In the genomic region with DNA sequence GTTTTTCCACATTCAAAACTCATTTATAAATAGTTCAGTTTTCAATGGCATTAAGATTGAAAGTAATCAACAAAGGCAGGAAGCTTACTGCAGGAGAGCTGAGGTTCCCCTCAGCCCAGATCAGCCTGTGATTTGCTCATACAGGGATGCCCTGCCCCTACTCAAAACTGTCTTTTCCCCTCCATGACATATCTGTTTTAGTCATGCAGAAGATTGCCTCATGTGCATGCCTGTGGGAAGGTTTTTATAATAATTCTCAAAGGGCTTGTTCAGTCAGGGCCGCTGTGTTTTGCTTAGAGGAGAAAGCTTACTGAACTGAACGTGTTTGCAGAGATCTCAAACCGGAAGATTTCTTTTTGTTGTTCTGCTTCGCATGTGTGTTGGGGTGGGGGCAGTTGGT, we compare ENCODE assay signal across 25 mouse cellular contexts. TPM values are rescaled to one million over a fixed set of nuclear protein-coding genes. Genes with fewer than 3 reads are reported as not detected.
DNase-seq lines count a peak whose midpoint lies in the region; ATAC-seq and TF ChIP-seq lines count a peak whose summit lies in the region.
"Had no signal": no experiment of that assay in that cellular context is flagged by ENCODE, and none has a peak within 500 bp of the region (broad histone marks: within the 10 kb centered on the region; RNA-seq: fewer than 3 reads in every experiment).

No protein-coding gene starts in this region.

- H3K4me1 ChIP-seq in kidney, embryonic 14.5 days (ENCODE audit: control insufficient read depth, insufficient read depth, low read length): no peaks in the 10 kb centered on the region
- H3K4me1 ChIP-seq: embryonic facial prominence, embryonic 13.5 days; hindbrain, embryonic 15.5 days had no signal

- no peak for TF ChIP-seq CTCF in gastrocnemius, adult 2 months (IDR thresholded peaks at IDR 0.05)

- intact Hi-C loops in gastrocnemius, adult 2 months (cut with DNase I): no loop called here
- intact Hi-C loops in gastrocnemius, postnatal 14 days (cut with DNase I; ENCODE audit: low total_unique reads): no loop called here
- intact Hi-C loops in left cerebral cortex, postnatal 25 days (cut with DNase I): no loop called here

- H3K4me2 ChIP-seq in kidney, embryonic 14.5 days (replicated peaks; ENCODE audit: low read depth, low read length): no peak overlapping the region
- H3K4me2 ChIP-seq: embryonic facial prominence, embryonic 13.5 days; heart, embryonic 12.5 days; hindbrain, embryonic 15.5 days had no signal

- WGBS in kidney, embryonic 14.5 days: 79% methylated on average over 4 of the region's 4 CpGs

- H3K4me3 ChIP-seq in gastrocnemius, adult 2 months: peak overlapping the region; percentile 26; the same call in 1 of the 2 replicates
- no peak overlapping the region for H3K4me3 ChIP-seq in kidney, embryonic 14.5 days (ENCODE audit: low read length)
- H3K4me3 ChIP-seq: embryonic facial prominence, embryonic 13.5 days; forebrain, embryonic 10.5 days; heart, embryonic 12.5 days; hindbrain, embryonic 15.5 days had no signal

- H3K27me3 ChIP-seq in kidney, embryonic 14.5 days (ENCODE audit: control insufficient read depth, insufficient read depth, low read length): no peaks in the 10 kb centered on the region
- H3K27me3 ChIP-seq: embryonic facial prominence, embryonic 13.5 days; heart, embryonic 12.5 days; hindbrain, embryonic 15.5 days had no signal

- no peak overlapping the region for H3K27ac ChIP-seq in gastrocnemius, adult 2 months
- H3K27ac ChIP-seq in kidney, embryonic 14.5 days (ENCODE audit: low read depth, low read length): no peak overlapping the region
- H3K27ac ChIP-seq: embryonic facial prominence, embryonic 13.5 days; forebrain, embryonic 10.5 days; hindbrain, embryonic 15.5 days had no signal

- DNase-seq in gastrocnemius, adult 2 months: no peak
- no peak for DNase-seq in gastrocnemius, postnatal 14 days
- peak; percentile 39 for DNase-seq in CD4-positive helper T cell, adult 2 months (ENCODE audit: low read depth, low spot score)
- DNase-seq in Muller cell, postnatal 12 days (ENCODE audit: inconsistent ontology term): peak; percentile 55
- no peak for DNase-seq in left cerebral cortex, postnatal 25 days (ENCODE audit: low spot score in 2 of 2)
- DNase-seq: adrenal gland, postnatal 14 days; cerebellum, adult 11-12 months; cerebellum, adult 9-10 months; cerebellum, postnatal 25 days; gastrocnemius, postnatal 10 days had no signal

- peak; percentile 52 for ATAC-seq in inflammation-experienced regulatory T-cells, adult 6 months
- ATAC-seq in kidney, embryonic 14.5 days (ENCODE audit: low FRiP score, low TSS enrichment): no peak
- ATAC-seq: activated CD4-positive, CD25-positive, alpha-beta regulatory T cell, adult 4 months; forebrain, embryonic 14.5 days; Patski had no signal

- H3K9ac ChIP-seq in kidney, embryonic 14.5 days (ENCODE audit: low read depth, low read length): no peak overlapping the region
- H3K9ac ChIP-seq: embryonic facial prominence, embryonic 13.5 days; heart, embryonic 12.5 days; hindbrain, embryonic 15.5 days had no signal

- no peaks in the 10 kb centered on the region for H3K36me3 ChIP-seq in kidney, embryonic 14.5 days (ENCODE audit: control insufficient read depth, insufficient read depth, low read length)
- H3K36me3 ChIP-seq: embryonic facial prominence, embryonic 13.5 days; forebrain, embryonic 10.5 days; G1E; heart, embryonic 12.5 days; hindbrain, embryonic 15.5 days had no signal

- no peaks in the 10 kb centered on the region for H3K9me3 ChIP-seq in kidney, embryonic 14.5 days (ENCODE audit: control insufficient read depth, low read length)
- H3K9me3 ChIP-seq: embryonic facial prominence, embryonic 13.5 days; forebrain, embryonic 10.5 days; G1E; heart, embryonic 12.5 days; hindbrain, embryonic 15.5 days had no signal

RNA-seq across cellular contexts. Expression of a gene that starts 35.3 kb away (rescaled TPM):
- total RNA-seq in gastrocnemius, adult 2 months (2021): not detected
- total RNA-seq in gastrocnemius, postnatal 14 days (2021): not detected
- polyA plus RNA-seq in inflammation-experienced regulatory T-cells, adult 6 months (2017; shearing (Covaris generic)): 1 to 10 TPM; 1.5 to 3.3 (median 1.6) TPM
- total RNA-seq in left cerebral cortex, postnatal 25 days (2021): not detected
- 0.27 and 0.30 TPM in 2 replicates for polyA plus RNA-seq in kidney, embryonic 14.5 days (2014; fragmentation: Nextera tagmentation; extraction: Ambion mirVana)
- total RNA-seq: adrenal gland, adult 18-20 months; adrenal gland, postnatal 14 days; G1E; gastrocnemius, postnatal 10 days; heart, adult 8-10 months; heart, postnatal 25 days had no signal
- polyA plus RNA-seq: C2C12; G1E; gonadal fat pad, adult 2 months had no signal

Comparison
In these comparisons a context has a peak if more than half of its experiments do, and no peak if none do; other contexts are left out.
1. DNase-seq: peak in CD4-positive helper T cell, adult 2 months (single experiment) and Muller cell, postnatal 12 days (single experiment); none in gastrocnemius, adult 2 months (single experiment), gastrocnemius, postnatal 14 days (single experiment) and left cerebral cortex, postnatal 25 days (0 of 2).